Mouse (Mus musculus) forebrain, embryonic 12.5 days (tissue): ENCODE results near the gene Ubox5. TPM values are rescaled to one million over a fixed set of nuclear protein-coding genes. Genes with fewer than 3 reads are reported as not detected.
"Not testable (repeated sequence)": the region's sequence is repeated elsewhere in the genome, so short reads cannot be mapped to it uniquely, and the experiment has no call there.

Experiments
- ATAC-seq: fragments of 200-750 bp; cut with Nextera tagmentation; 2 replicates; pipeline ENCODE4 v1.8.0; 2017; ENCODE audit warnings: moderate TSS enrichment; ENCODE audit not compliant: low FRiP score
- H3K27ac ChIP-seq: fragments of 300-500 bp; sonication (generic); 2 replicates; pipeline ENCODE4 v1.5.1; 2016; ENCODE audit warnings: mild to moderate bottlenecking
- H3K27me3 ChIP-seq: fragments of 300-500 bp; sonication (generic); 2 replicates; pipeline ENCODE4 v1.6.1; 2016; ENCODE audit warnings: mild to moderate bottlenecking
- H3K36me3 ChIP-seq: fragments of 300-500 bp; sonication (generic); replicated peaks from 2 replicates; pipeline ENCODE4 v1.6.1; 2016; ENCODE audit warnings: mild to moderate bottlenecking
- H3K4me1 ChIP-seq: fragments of 300-500 bp; sonication (generic); 2 replicates; pipeline ENCODE4 v1.6.1; 2016
- H3K4me2 ChIP-seq: fragments of 300-500 bp; sonication (generic); 2 replicates; pipeline ENCODE4 v1.6.1; 2016; ENCODE audit warnings: mild to moderate bottlenecking, moderate library complexity
- H3K4me3 ChIP-seq: fragments of 300-500 bp; sonication (generic); replicated peaks from 2 replicates; pipeline ENCODE4 v1.5.1; 2016; ENCODE audit warnings: mild to moderate bottlenecking
- H3K9ac ChIP-seq: fragments of 300-500 bp; sonication (generic); 2 replicates; pipeline ENCODE4 v1.6.1; 2016; ENCODE audit warnings: mild to moderate bottlenecking
- H3K9me3 ChIP-seq: fragments of 300-500 bp; sonication (generic); 2 replicates; pipeline ENCODE4 v1.6.1; 2016
- whole genome bisulfite sequencing: fragments of 180-500 bp; shearing (Covaris S2); methylation state at CpG from one replicate; pipeline ENCODE4 v1.1.7; 2016; 5-methylcytosine and 5-hydroxymethylcytosine counted together
- polyA plus RNA-seq: library from polyadenylated mRNA; unstranded; fragments of >200 nt; fragmentation: Nextera tagmentation; extraction: Ambion mirVana; gene quantifications from 2 replicates; pipeline ENCODE4 v1.2.1, GENCODE M21; 2016

Gene Ubox5
- polyA plus RNA-seq, 1 experiment from 2014 or later = 13.1 TPM

DNA sequence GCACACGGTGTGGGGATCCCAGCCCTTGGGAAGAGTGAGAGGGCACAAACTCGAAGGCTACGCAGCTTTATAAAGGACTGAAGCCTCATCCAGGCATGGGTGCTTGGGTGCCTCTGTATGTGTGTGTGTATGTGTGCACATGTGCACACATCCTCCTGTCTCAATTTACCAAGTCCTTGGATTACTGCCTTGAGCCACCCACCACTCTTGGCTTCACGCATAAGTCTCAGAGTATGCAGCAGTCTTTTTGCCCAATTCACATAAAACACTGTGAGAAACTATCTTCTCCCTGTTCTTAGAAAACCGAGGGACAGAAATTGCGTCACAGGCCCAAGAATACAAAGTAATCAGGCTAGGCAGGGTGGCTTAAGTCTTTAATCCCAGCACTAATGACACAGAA, 43.8 kb downstream of the Ubox5 start:
- Histone ChIP-seq H3K27me3 (peaks cover 36% of the 10 kb centered on the region), H3K4me2 (no peak overlapping the region), H3K4me1 (peaks cover 8% of the 10 kb centered on the region; the same call in 1 of the 2 replicates), H3K9me3 (no peaks in the 10 kb centered on the region), H3K9ac (no peak overlapping the region), H3K4me3 (no peak overlapping the region), H3K36me3 (peaks cover 11% of the 10 kb centered on the region), H3K27ac (no peak overlapping the region)
- WGBS = 84% methylated on average over 6 of the region's 6 CpGs
- no peak for ATAC-seq

DNA sequence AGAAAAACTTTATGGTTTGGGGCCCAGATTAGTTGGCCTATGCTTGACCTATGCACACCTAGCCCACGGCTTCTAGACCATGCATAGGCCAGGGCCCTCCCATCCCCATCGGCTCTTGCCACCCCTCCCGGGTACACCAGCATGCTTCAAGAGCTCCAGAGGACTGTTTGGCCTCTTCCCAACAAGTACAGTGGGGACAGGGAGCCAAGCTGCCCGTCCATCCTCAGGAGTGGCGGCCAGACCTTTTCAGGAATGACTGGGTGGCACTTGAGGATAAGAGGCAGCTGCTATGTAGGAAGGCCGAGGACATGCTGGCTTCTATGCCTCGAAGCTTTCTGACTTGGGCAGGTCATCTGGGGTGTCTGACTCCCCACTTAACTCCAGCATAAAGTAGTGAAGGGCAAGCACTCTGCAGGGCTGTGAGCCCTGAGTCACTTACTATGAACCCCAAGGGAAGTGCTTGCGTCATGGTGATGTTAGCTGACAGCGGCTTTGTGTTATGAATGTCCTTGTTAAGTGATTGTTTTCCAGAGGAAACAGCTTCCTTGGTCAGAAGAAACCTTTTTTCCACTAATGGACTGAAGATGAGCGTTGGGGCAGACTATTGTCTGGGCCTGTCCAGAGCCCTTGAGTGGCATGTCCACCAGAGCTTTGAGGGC, 45.8 kb downstream of the Ubox5 start:
- WGBS = 79% methylated on average over 10 of the region's 10 CpGs
- Histone ChIP-seq H3K4me1 (peaks cover 17% of the 10 kb centered on the region), H3K4me2 (no peak overlapping the region), H3K27me3 (peaks cover 56% of the 10 kb centered on the region), H3K9ac (no peak overlapping the region), H3K4me3 (no peak overlapping the region), H3K27ac (no peak overlapping the region), H3K36me3 (no peaks in the 10 kb centered on the region), H3K9me3 (no peaks in the 10 kb centered on the region)
- ATAC-seq = no peak

DNA sequence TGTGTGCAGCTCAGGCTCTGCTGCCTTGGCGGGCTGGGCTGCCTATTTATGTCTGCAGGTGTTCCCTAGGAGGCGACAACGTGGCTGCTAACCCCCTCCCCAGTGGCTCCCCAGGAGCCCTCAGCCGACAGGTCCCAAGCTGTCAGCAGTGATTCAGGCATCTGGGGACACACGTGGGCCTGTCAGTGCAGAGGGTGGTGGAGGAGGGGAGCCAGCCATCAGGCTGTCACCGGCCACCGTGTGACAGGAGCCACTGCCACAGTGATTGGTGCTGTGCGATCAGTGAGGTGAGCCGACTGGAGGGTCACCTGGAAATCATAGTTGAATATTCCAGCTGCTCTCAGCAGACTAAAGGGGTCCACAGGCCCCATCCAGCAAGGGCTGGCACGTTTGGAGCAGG, 47.3 kb downstream of the Ubox5 start, which contains the start of gene Avp:
Avp (minus strand) TSS at position 3 of the 400 bp plus-strand sequence.
- Histone ChIP-seq H3K9ac (no peak within 1 kb of the TSS), H3K9me3 (no peaks in the 10 kb centered on the region), H3K4me2 (peak within 1 kb of the TSS; percentile 48; the same call in 1 of the 2 replicates), H3K36me3 (no peaks in the 10 kb centered on the region), H3K4me3 (no peak within 1 kb of the TSS), H3K27me3 (peaks cover 71% of the 10 kb centered on the region), H3K4me1 (peaks cover 20% of the 10 kb centered on the region), H3K27ac (no peak within 1 kb of the TSS)
- no peak for ATAC-seq
- 31% methylated on average over 10 of the region's 10 CpGs for WGBS

DNA sequence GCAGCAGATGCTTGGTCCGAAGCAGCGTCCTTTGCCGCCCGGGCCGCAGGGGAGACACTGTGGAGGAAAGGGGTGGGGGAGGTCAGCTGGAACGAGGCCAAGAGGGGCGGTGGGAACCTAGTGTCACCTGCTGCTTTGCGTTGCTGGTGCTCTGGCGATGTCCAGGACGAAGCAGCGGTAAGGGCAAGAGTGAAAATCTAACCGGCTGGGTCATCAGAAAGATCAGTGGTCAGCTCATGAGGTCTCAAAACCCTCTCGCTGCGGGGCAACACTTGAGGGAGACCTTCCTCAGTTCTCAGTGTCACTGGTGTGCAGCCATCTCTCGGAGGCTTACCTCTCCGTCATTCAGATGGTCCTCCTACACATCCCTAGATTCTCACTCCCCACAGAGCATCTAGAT, 48.6 kb downstream of the Ubox5 start:
- Histone ChIP-seq H3K9me3 (no peaks in the 10 kb centered on the region), H3K36me3 (no peaks in the 10 kb centered on the region), H3K27me3 (peaks cover 84% of the 10 kb centered on the region), H3K4me2 (peak overlapping the region; percentile 48), H3K9ac (no peak overlapping the region), H3K4me1 (peaks cover 28% of the 10 kb centered on the region), H3K4me3 (peak overlapping the region; percentile 34), H3K27ac (no peak overlapping the region)
- under 1% methylated on average over 16 of the region's 16 CpGs for WGBS
- ATAC-seq = no peak

DNA sequence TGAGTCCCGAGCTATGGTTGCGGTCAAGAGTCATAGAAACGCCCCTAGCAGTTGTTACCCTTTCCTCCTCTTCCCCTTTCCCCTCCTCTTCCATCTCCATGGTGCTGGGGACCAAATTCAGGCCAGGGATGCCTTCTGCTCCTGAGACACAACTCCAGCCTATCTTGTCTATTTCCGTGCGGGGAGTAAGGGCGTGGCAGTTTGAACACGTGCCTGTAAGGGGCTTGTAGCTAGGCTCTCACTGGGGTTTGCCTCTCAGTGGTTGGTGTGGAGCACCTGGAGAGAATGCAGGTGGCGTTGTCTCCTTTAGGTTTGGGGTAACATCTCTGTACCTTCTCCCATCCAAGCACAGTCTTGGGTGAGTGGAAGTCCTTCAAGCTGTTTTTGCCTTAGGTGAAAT, 50.0 kb downstream of the Ubox5 start:
- no peak overlapping the region for H3K9ac ChIP-seq
- H3K4me1 ChIP-seq = peaks cover 29% of the 10 kb centered on the region
- H3K4me2 ChIP-seq = no peak overlapping the region
- H3K9me3 ChIP-seq = no peaks in the 10 kb centered on the region
- WGBS = 11% methylated on average over 8 of the region's 8 CpGs
- H3K27me3 ChIP-seq = peaks cover 99% of the 10 kb centered on the region
- no peaks in the 10 kb centered on the region for H3K36me3 ChIP-seq
- no peak overlapping the region for H3K27ac ChIP-seq
- no peak overlapping the region for H3K4me3 ChIP-seq
- ATAC-seq = no peak

DNA sequence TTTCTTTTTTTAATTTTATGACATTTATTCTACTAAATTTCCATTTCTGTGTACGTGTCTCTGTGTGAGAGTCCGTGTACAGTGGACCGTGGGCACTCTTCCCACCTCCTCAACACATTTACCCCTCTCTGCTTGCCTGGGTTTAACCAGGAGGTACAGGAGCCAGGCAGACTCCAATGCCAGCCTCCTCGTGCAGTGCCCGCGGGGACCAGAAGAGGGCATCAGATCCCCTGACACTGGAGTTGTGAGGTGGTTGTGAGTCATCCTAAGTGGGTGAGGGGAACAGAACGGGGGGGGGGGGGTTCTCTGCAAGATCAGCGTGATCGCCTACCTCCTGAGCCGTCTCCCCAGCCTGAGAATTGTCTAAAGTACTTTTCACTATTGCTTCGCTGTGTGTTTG, 51.7 kb downstream of the Ubox5 start:
- WGBS = 4% methylated on average over 11 of the region's 11 CpGs

DNA sequence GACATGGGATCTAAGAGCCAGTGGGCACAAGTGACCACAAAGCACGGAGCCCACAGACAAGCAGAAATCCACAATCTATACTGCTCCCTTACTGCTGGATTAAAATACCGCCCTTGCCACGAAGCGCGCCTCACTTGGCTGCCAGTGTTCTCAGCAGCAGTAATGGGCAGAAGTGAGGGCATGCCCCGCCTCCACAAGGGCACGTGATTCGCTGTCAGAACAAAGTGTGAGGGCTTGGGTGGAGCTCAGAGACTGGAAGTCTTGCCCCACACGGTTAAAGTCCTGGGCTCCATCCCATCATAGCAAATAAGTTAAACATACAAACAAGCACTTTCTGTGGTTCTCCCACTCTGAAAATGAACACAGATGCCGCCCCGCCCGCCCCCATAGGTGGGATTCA, 52.2 kb downstream of the Ubox5 start:
- Histone ChIP-seq H3K27me3 (peaks cover 88% of the 10 kb centered on the region), H3K9ac (no peak overlapping the region), H3K9me3 (no peaks in the 10 kb centered on the region), H3K4me2 (peak overlapping the region; percentile 50; the same call in 1 of the 2 replicates), H3K4me1 (peaks cover 29% of the 10 kb centered on the region), H3K27ac (no peak overlapping the region), H3K4me3 (0 out of 2 replicates have a peak overlapping the region, but pooled peaks have one; percentile 16), H3K36me3 (no peaks in the 10 kb centered on the region)
- WGBS = 4% methylated on average over 12 of the region's 12 CpGs
- ATAC-seq = 0 out of 2 replicates have a peak, but pooled peaks have one; percentile 28

More for the DNA sequence above, 51.7 kb downstream of the Ubox5 start:
- H3K4me3 ChIP-seq = no peak overlapping the region
- no peaks in the 10 kb centered on the region for H3K9me3 ChIP-seq
- no peak overlapping the region for H3K4me2 ChIP-seq
- H3K27ac ChIP-seq = no peak overlapping the region
- no peaks in the 10 kb centered on the region for H3K36me3 ChIP-seq
- ATAC-seq = no peak
- H3K4me1 ChIP-seq = peaks cover 29% of the 10 kb centered on the region
- H3K9ac ChIP-seq = no peak overlapping the region
- H3K27me3 ChIP-seq = peaks cover 93% of the 10 kb centered on the region

DNA sequence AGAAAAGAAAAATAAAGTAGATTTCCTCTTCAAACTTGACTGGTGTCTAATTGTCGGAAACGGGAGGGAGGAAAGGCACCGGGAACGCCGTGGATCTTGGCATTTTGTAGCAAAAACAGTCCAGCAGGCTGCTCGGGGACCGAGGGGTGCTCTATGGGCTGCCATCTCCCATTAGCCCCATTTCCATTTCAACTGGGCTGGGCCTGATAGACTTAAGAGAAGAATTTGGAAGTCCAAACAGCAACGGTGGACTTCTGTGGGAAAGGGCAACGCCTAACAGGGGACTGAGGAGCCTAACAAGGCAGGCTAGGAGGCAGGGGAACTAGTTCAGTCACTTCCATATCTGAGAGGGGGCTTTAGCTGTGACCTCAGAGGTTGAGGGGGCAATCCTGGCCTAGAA, 52.8 kb downstream of the Ubox5 start:
- H3K4me3 ChIP-seq = 0 out of 2 replicates have a peak overlapping the region, but pooled peaks have one; percentile 8

DNA sequence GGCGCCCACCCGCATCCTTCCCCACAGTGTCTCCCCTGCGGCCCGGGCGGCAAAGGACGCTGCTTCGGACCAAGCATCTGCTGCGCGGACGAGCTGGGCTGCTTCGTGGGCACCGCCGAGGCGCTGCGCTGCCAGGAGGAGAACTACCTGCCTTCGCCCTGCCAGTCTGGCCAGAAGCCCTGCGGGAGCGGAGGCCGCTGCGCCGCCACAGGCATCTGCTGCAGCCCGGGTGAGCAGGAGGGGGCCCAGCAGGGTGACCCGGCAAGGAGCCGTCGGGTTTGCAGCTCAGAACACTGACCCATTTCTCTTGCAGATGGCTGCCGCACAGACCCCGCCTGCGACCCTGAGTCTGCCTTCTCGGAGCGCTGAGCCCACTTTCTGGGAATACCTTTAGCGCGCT, 53.3 kb downstream of the Ubox5 start:
- ATAC-seq, H3K27ac ChIP-seq, H3K36me3 ChIP-seq, H3K9me3 ChIP-seq: not testable (repeated sequence)
- WGBS = 1% methylated on average over 32 of the region's 32 CpGs
- H3K9ac ChIP-seq = 0 out of 2 replicates have a peak overlapping the region, but pooled peaks have one; percentile 21
- peak overlapping the region; percentile 30 for H3K4me3 ChIP-seq
- peaks cover 77% of the 10 kb centered on the region for H3K27me3 ChIP-seq
- H3K4me2 ChIP-seq = peak overlapping the region; percentile 50
- H3K4me1 ChIP-seq = peaks cover 29% of the 10 kb centered on the region

More for the DNA sequence above, 52.8 kb downstream of the Ubox5 start:
- H3K4me1 ChIP-seq = peaks cover 29% of the 10 kb centered on the region
- H3K4me2 ChIP-seq = peak overlapping the region; percentile 50; the same call in 1 of the 2 replicates
- no peaks in the 10 kb centered on the region for H3K9me3 ChIP-seq
- H3K27me3 ChIP-seq = peaks cover 82% of the 10 kb centered on the region
- H3K9ac ChIP-seq = no peak overlapping the region
- no peak overlapping the region for H3K27ac ChIP-seq
- H3K36me3 ChIP-seq = no peaks in the 10 kb centered on the region
- whole genome bisulfite sequencing = 5% methylated on average over 9 of the region's 9 CpGs
- ATAC-seq = no peak

DNA sequence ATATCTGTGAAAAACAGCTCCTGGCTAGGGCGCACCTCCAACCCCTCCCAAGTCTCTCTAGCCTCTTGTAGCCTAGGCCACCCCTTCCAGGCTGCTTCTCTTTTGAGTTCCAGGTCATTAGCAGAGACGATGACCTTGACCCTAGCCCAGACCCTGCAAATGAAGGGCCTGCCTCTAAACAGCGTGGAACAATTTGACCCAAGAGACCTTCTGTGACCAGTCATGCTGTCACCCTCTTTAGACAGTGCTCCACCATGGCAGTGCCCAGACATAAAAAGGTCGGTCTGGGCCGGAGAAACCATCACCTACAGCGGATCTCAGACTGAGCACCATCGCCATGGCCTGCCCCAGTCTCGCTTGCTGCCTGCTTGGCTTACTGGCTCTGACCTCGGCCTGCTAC, 54.0 kb downstream of the Ubox5 start, which contains the start of gene Oxt:
Oxt (plus strand) TSS at position 301 of the 400 bp plus-strand sequence.
- no peaks in the 10 kb centered on the region for H3K36me3 ChIP-seq
- H3K27ac ChIP-seq = no peak within 1 kb of the TSS
- H3K4me3 ChIP-seq = peak within 1 kb of the TSS; percentile 30
- H3K4me1 ChIP-seq = peaks cover 26% of the 10 kb centered on the region
- WGBS = 40% methylated on average over 9 of the region's 9 CpGs
- 0 out of 2 replicates have a peak within 1 kb of the TSS, but pooled peaks have one; percentile 21 for H3K9ac ChIP-seq
- H3K9me3 ChIP-seq = no peaks in the 10 kb centered on the region
- H3K4me2 ChIP-seq = peak within 1 kb of the TSS; percentile 50
- H3K27me3 ChIP-seq = peaks cover 70% of the 10 kb centered on the region
- ATAC-seq = 0 out of 2 replicates have a peak, but pooled peaks have one; percentile 36

DNA sequence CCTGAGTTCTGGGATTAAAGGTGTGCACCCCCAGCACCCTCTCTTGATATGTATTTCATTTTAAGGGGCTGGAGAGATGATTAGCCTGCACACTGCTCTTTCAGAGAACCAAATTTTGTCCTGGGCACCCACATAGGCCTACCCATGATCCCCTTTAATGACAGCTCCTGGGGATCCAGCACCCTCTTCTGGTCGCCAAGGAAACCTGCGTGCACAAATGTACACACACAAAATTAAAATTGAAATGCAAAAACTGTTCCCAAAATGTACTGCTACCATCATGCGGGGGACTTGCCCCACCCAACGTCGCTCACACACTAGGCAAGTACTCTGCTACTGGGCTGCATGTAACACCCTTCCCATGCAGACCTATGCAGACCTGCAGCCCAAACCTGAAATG, 54.9 kb downstream of the Ubox5 start:
- H3K27ac ChIP-seq = no peak overlapping the region
- H3K9me3 ChIP-seq = no peaks in the 10 kb centered on the region
- H3K27me3 ChIP-seq = peaks cover 61% of the 10 kb centered on the region
- no peak overlapping the region for H3K9ac ChIP-seq
- no peak for ATAC-seq
- no peak overlapping the region for H3K4me2 ChIP-seq
- H3K4me1 ChIP-seq = peaks cover 16% of the 10 kb centered on the region
- no peak overlapping the region for H3K4me3 ChIP-seq
- no peaks in the 10 kb centered on the region for H3K36me3 ChIP-seq
- 76% methylated on average over 5 of the region's 5 CpGs for WGBS

DNA sequence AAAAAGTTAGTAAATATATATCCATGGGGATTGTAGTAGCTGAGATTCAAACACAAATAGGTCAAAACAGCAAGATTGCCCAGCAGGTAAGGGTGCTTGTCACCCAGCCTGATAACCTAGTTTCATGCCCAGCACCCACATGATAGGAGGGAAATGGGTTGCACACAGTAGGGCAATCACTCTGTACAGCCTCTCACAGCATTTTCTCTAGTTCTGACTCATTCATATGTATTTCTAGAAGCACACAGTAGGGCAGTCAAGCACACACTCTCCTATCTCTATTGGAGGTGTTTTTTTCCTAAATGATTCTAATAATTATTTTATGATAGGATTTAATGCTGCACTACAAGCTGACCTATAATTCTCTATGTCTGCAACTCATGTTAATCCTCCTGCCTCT, 59.9 kb downstream of the Ubox5 start:
- H3K4me1 ChIP-seq = peaks cover 3% of the 10 kb centered on the region
- no peak overlapping the region for H3K4me2 ChIP-seq
- no peak overlapping the region for H3K27ac ChIP-seq
- H3K36me3 ChIP-seq = peaks cover 18% of the 10 kb centered on the region
- no peaks in the 10 kb centered on the region for H3K9me3 ChIP-seq
- no peak for ATAC-seq
- H3K4me3 ChIP-seq = no peak overlapping the region
- no peak overlapping the region for H3K9ac ChIP-seq
- H3K27me3 ChIP-seq = peaks cover 11% of the 10 kb centered on the region

DNA sequence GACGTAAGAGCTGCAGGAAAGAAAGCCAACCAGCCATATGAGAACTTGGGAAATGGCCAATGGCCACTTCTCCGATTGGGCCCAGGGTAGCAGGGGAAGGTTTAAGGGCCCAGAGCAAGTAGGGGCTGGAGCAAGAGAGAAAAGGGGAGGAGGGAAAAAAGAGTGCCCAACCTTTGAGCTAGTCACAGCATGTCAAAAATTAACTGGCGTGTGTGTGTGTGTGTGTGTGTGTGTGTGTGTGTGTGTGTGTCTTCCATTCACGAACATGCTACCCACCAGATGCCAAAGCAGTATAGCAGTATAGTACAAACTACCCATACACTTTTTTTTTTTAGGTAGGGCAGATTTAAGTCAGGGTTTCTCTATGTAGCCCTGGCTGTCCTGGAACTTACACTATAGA, 60.9 kb downstream of the Ubox5 start:
- Histone ChIP-seq H3K27ac (no peak overlapping the region), H3K4me1 (peaks cover 12% of the 10 kb centered on the region), H3K36me3 (peaks cover 18% of the 10 kb centered on the region), H3K9ac (no peak overlapping the region), H3K9me3 (no peaks in the 10 kb centered on the region), H3K4me3 (no peak overlapping the region), H3K27me3 (0 out of 2 replicates have a peak, but pooled peaks cover 3% of the 10 kb centered on the region), H3K4me2 (no peak overlapping the region)
- 91% methylated on average over 4 of the region's 4 CpGs for WGBS
- ATAC-seq = no peak
